Mouse (Mus musculus) spleen, postnatal 10 days (tissue): Measurements from ENCODE around the gene Lrba.

Experiments used
- DNase-seq, 2 experiments: peaks; one replicate each; pipeline ENCODE4 v3.0.0; 2021 to 2022; ENCODE audit warnings: low spot score in 2 of 2

The Lrba gene

DNA sequence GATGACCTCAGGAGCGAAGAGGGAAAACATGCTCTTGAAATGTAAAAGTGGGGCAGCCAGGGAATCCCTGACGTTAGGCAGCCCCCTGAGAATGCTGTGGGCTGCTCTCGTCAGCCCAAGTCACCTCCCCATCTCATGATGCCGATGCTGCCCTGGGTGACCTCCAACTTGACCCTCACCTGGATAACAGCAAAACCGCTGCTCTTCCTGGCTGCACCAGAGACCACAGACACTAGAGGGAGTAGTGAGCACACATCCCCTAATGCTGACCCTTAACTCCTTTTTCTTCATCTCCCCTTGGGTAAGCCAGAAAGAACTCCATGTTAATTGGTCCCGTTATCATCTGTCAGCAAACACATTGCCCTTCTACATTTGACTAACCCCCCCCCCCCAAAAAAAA, 572.2 kb downstream of the Lrba start:
- DNase-seq, result no peak

- no peak for DNase-seq
These were observed 573.5 kb downstream of the Lrba start for GRCm38 (mm10) chr3:86797871-86798460.

- DNase-seq, result peak; percentile 32 to 63
These were observed 574.6 kb downstream of the Lrba start for GRCm38 (mm10) chr3:86799041-86799440.

DNA sequence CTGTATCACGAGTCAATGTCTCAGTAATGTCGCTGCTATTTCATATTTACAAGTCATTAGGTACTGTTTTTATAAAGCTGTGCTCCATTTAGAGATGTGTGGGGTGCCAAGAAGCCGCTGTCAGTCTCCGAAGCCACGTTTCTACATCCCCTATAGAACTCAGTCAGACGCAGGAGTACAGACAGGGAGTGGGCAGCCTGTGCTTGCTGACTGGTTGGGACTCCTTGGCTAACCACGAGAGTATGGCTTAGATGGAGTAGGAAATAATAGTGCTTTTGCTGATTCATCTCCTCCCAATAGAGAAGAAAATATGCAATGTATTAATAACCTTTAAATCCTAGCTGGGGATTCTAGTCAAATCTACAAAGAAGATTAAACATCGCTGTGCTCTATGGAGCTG, 576.4 kb downstream of the Lrba start:
- no peak for DNase-seq

GRCm38 (mm10) chr3:86802825-86803224, 578.3 kb downstream of the Lrba start:
- no peak for DNase-seq

GRCm38 (mm10) chr3:86804265-86804664, 579.8 kb downstream of the Lrba start:
- peak in 1 of 2 experiments; percentile 4 for DNase-seq

DNA sequence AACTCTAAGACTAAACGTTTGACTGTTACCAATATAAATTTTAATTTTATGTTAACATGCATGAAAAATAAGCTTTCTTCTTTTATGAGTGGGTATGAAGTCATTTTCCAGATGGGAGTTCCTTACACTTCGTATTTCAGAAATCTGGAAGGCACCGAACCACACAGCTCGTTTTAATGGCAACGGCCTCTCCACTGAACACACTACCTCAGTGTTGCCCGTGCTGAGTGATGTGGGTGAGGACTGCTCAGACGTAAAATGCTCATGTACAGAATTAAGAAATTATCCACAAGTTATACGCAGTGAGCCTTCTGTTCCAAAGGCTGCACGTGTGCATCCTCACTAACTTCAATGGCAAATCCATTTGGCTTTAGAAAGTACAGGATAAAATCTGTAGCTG, 582.4 kb downstream of the Lrba start:
- no peak for DNase-seq

- DNase-seq, result peak in 1 of 2 experiments; percentile 55
These were observed 583.4 kb downstream of the Lrba start for GRCm38 (mm10) chr3:86807750-86808467.

- no peak for DNase-seq
These were observed 584.7 kb downstream of the Lrba start for GRCm38 (mm10) chr3:86809199-86809598.

GRCm38 (mm10) chr3:86809646-86810045, 585.2 kb downstream of the Lrba start:
- DNase-seq, result peak in 1 of 2 experiments; percentile 3

GRCm38 (mm10) chr3:86810908-86811307, 586.4 kb downstream of the Lrba start:
- DNase-seq, result no peak

- DNase-seq, result peak; percentile 58 to 83
These were observed 588.2 kb downstream of the Lrba start for GRCm38 (mm10) chr3:86812689-86813088.

DNA sequence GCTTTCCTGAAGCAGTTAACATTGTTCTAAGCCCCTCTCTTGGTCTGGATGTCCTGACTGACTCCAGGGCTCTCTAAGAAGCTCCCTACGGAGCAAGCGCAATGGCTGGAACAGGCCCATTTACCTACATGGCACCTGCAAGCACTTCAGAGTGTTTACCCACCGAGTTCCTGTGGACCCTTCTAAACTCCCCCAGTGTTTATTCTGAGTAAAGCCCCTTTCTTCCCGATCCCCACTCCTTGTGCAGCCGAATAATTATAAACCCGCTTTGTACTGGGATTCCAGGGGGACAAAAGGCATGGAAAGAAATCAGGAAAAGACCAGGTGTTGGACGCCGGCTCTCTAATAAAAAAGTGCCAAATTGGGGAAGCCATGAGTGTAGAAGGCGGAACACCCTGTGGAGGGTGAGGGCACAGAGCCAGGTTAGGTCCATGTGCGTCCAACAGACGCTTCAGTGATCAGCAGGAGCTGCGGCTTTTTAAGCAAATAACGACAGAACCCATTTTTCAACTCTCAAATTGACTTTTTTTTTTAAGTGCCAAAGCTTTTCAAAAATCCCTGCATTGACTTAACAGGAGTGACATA, 593.6 kb downstream of the Lrba start:
- DNase-seq, result no peak

- DNase-seq, result no peak
These were observed 594.9 kb downstream of the Lrba start for GRCm38 (mm10) chr3:86819372-86819771.

DNA sequence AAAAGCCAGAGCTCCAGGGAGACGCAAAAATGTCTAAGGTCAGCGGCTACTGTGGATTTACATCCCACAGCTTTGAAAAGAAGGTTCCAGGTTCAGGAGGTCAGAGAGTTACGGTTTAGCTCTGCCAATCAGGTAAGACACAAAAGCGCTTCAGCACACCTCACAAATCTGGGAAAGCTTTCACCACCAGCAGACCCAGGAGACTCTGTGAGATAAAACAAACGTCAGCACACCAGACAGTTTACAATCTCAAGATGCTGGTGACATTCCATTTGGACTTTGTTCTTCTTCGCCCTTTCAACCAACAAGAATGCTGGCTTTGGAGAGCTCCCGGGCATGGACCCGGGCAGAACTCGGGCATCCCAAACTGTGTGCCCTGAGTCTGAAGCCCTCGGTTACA, 595.9 kb downstream of the Lrba start:
- no peak for DNase-seq

- no peak for DNase-seq
These were observed 596.9 kb downstream of the Lrba start for GRCm38 (mm10) chr3:86821383-86821782.

DNA sequence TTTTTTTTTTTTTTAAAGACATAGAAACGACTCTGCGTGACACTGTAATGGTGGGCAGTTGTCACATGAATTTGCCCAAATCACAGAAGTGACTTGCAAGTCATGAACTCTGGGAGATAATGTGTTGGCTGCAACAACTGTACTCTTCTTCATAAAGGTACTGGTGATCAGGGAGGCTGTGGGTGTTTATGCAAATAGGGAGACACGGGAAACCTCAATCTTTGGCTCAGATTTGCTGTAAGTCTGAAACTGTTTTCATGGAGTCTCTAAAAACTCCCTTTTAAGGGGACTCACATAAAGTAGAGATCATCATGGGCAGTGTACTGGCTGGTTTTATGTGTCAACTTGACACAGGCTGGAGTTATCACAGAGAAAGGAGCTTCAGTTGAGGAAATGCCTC, 603.0 kb downstream of the Lrba start:
- DNase-seq, result no peak

DNA sequence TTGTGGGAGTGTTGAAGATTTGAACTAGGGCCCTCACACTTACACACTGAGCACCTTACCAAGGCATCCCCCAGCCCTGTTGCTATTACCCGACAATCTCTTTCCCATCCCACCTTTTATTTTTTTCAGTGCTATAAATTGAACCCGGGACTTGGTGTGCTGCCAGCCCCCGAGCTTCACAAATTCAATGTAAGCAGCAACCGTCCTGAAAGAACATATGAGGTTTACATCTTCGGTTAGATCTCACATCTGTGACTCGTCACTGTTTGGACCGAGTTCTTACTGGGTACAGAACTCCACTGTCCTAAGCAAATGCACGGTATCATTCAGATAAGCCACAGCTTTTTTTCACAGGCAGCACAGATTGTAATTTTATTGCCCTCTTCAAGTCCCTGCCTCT, 607.6 kb downstream of the Lrba start:
- DNase-seq, result no peak
